Mouse (Mus musculus): Measurements from ENCODE around the gene Lsm14b. TPM values are rescaled to one million over a fixed set of nuclear protein-coding genes. Genes with fewer than 3 reads are reported as not detected.

Lsm14b gene
- polyA plus RNA-seq, 1 experiment = 55.6 TPM

GRCm38 (mm10) chr2:180042256-180042857 is 17.6 kb downstream of the Lsm14b start, which contains the start of the genes Psma7 and Ss18l1:
Gene Psma7, minus strand, starts transcription at chr2:180042433.
Gene Ss18l1, plus strand, starts transcription at chr2:180042509.
- peaks cover 5% of the 10 kb centered on the region for H3K4me1 ChIP-seq (ENCODE audit: control insufficient read depth, insufficient read depth, low read length)
- TF ChIP-seq CTCF (IDR thresholded peaks at IDR 0.05; ENCODE audit: low read depth, low read length) (no peak), POLR2A (IDR thresholded peaks at IDR 0.05; ENCODE audit: insufficient read depth, low read length) (peak; percentile 74)
- no peaks in the 10 kb centered on the region for H3K27me3 ChIP-seq (ENCODE audit: control insufficient read depth, insufficient read depth, low read length, poor library complexity, severe bottlenecking)
- H3K9me3 ChIP-seq (replicated peaks; ENCODE audit: control insufficient read depth, insufficient read depth, low read length, poor library complexity, severe bottlenecking) = no peaks in the 10 kb centered on the region
- H3K4me3 ChIP-seq (ENCODE audit: low read depth, low read length) = peak within 1 kb of the TSS; percentile 82
- H3K27ac ChIP-seq (ENCODE audit: insufficient read depth, low read length) = peak within 1 kb of the TSS; percentile 46; the same call in 1 of the 2 replicates
- peaks cover 9% of the 10 kb centered on the region for H3K36me3 ChIP-seq (ENCODE audit: control insufficient read depth, insufficient read depth, low read length, poor library complexity, severe bottlenecking)
- peak within 1 kb of the TSS; percentile 92 for H3K9ac ChIP-seq (ENCODE audit: low read depth, poor library complexity, severe bottlenecking)

GRCm38 (mm10) chr2:180042858-180043515 is 18.2 kb downstream of the Lsm14b start:
- Histone ChIP-seq H3K36me3 (ENCODE audit: control insufficient read depth, insufficient read depth, low read length, poor library complexity, severe bottlenecking) (peaks cover 5% of the 10 kb centered on the region), H3K27ac (ENCODE audit: insufficient read depth, low read length) (no peak overlapping the region), H3K4me1 (ENCODE audit: control insufficient read depth, insufficient read depth, low read length) (peaks cover 5% of the 10 kb centered on the region), H3K9me3 (replicated peaks; ENCODE audit: control insufficient read depth, insufficient read depth, low read length, poor library complexity, severe bottlenecking) (no peaks in the 10 kb centered on the region), H3K4me3 (ENCODE audit: low read depth, low read length) (peak overlapping the region; percentile 82), H3K9ac (ENCODE audit: low read depth, poor library complexity, severe bottlenecking) (peak overlapping the region; percentile 92), H3K27me3 (ENCODE audit: control insufficient read depth, insufficient read depth, low read length, poor library complexity, severe bottlenecking) (no peaks in the 10 kb centered on the region)
- TF ChIP-seq EP300 (IDR thresholded peaks at IDR 0.05; ENCODE audit: insufficient read depth, low read depth, low read length) (no peak), POLR2A (IDR thresholded peaks at IDR 0.05; ENCODE audit: insufficient read depth, low read length) (no peak), CTCF (IDR thresholded peaks at IDR 0.05; ENCODE audit: low read depth, low read length) (no peak)

GRCm38 (mm10) chr2:180045283-180045682 is 20.5 kb downstream of the Lsm14b start:
- H3K9me3 ChIP-seq (replicated peaks; ENCODE audit: control insufficient read depth, insufficient read depth, low read length, poor library complexity, severe bottlenecking) = no peaks in the 10 kb centered on the region
- no peak for TF ChIP-seq POLR2A (IDR thresholded peaks at IDR 0.05; ENCODE audit: insufficient read depth, low read length)
- peak; percentile 39 for TF ChIP-seq CTCF (IDR thresholded peaks at IDR 0.05; ENCODE audit: low read depth, low read length)
- no peak for TF ChIP-seq EP300 (IDR thresholded peaks at IDR 0.05; ENCODE audit: insufficient read depth, low read depth, low read length)
- H3K9ac ChIP-seq (ENCODE audit: low read depth, poor library complexity, severe bottlenecking) = no peak overlapping the region
- peaks cover 5% of the 10 kb centered on the region for H3K4me1 ChIP-seq (ENCODE audit: control insufficient read depth, insufficient read depth, low read length)
- no peak overlapping the region for H3K4me3 ChIP-seq (ENCODE audit: low read depth, low read length)
- no peaks in the 10 kb centered on the region for H3K36me3 ChIP-seq (ENCODE audit: control insufficient read depth, insufficient read depth, low read length, poor library complexity, severe bottlenecking)
- no peaks in the 10 kb centered on the region for H3K27me3 ChIP-seq (ENCODE audit: control insufficient read depth, insufficient read depth, low read length, poor library complexity, severe bottlenecking)
- no peak overlapping the region for H3K27ac ChIP-seq (ENCODE audit: insufficient read depth, low read length)

GRCm38 (mm10) chr2:180047580-180047979 is 22.8 kb downstream of the Lsm14b start:
- Histone ChIP-seq H3K36me3 (ENCODE audit: control insufficient read depth, insufficient read depth, low read length, poor library complexity, severe bottlenecking) (no peaks in the 10 kb centered on the region), H3K27ac (ENCODE audit: insufficient read depth, low read length) (no peak overlapping the region), H3K9ac (ENCODE audit: low read depth, poor library complexity, severe bottlenecking) (no peak overlapping the region), H3K27me3 (ENCODE audit: control insufficient read depth, insufficient read depth, low read length, poor library complexity, severe bottlenecking) (no peaks in the 10 kb centered on the region), H3K9me3 (replicated peaks; ENCODE audit: control insufficient read depth, insufficient read depth, low read length, poor library complexity, severe bottlenecking) (no peaks in the 10 kb centered on the region), H3K4me3 (ENCODE audit: low read depth, low read length) (no peak overlapping the region), H3K4me1 (ENCODE audit: control insufficient read depth, insufficient read depth, low read length) (no peaks in the 10 kb centered on the region)
- TF ChIP-seq POLR2A (IDR thresholded peaks at IDR 0.05; ENCODE audit: insufficient read depth, low read length) = no peak
- TF ChIP-seq EP300 (IDR thresholded peaks at IDR 0.05; ENCODE audit: insufficient read depth, low read depth, low read length) = no peak
- no peak for TF ChIP-seq CTCF (IDR thresholded peaks at IDR 0.05; ENCODE audit: low read depth, low read length)

GRCm38 (mm10) chr2:180047980-180048635 is 23.3 kb downstream of the Lsm14b start:
- Histone ChIP-seq H3K27ac (ENCODE audit: insufficient read depth, low read length) (no peak overlapping the region), H3K4me3 (ENCODE audit: low read depth, low read length) (no peak overlapping the region), H3K36me3 (ENCODE audit: control insufficient read depth, insufficient read depth, low read length, poor library complexity, severe bottlenecking) (no peaks in the 10 kb centered on the region), H3K4me1 (ENCODE audit: control insufficient read depth, insufficient read depth, low read length) (no peaks in the 10 kb centered on the region), H3K9me3 (replicated peaks; ENCODE audit: control insufficient read depth, insufficient read depth, low read length, poor library complexity, severe bottlenecking) (no peaks in the 10 kb centered on the region), H3K9ac (ENCODE audit: low read depth, poor library complexity, severe bottlenecking) (no peak overlapping the region), H3K27me3 (ENCODE audit: control insufficient read depth, insufficient read depth, low read length, poor library complexity, severe bottlenecking) (no peaks in the 10 kb centered on the region)
- TF ChIP-seq POLR2A (IDR thresholded peaks at IDR 0.05; ENCODE audit: insufficient read depth, low read length) (no peak), CTCF (IDR thresholded peaks at IDR 0.05; ENCODE audit: low read depth, low read length) (no peak), EP300 (IDR thresholded peaks at IDR 0.05; ENCODE audit: insufficient read depth, low read depth, low read length) (no peak)

- Histone ChIP-seq H3K36me3 (ENCODE audit: control insufficient read depth, insufficient read depth, low read length, poor library complexity, severe bottlenecking) (no peaks in the 10 kb centered on the region), H3K9ac (ENCODE audit: low read depth, poor library complexity, severe bottlenecking) (no peak overlapping the region), H3K27me3 (ENCODE audit: control insufficient read depth, insufficient read depth, low read length, poor library complexity, severe bottlenecking) (no peaks in the 10 kb centered on the region), H3K4me1 (ENCODE audit: control insufficient read depth, insufficient read depth, low read length) (no peaks in the 10 kb centered on the region), H3K9me3 (replicated peaks; ENCODE audit: control insufficient read depth, insufficient read depth, low read length, poor library complexity, severe bottlenecking) (no peaks in the 10 kb centered on the region), H3K27ac (ENCODE audit: insufficient read depth, low read length) (no peak overlapping the region), H3K4me3 (ENCODE audit: low read depth, low read length) (no peak overlapping the region)
- TF ChIP-seq POLR2A (IDR thresholded peaks at IDR 0.05; ENCODE audit: insufficient read depth, low read length) (no peak), CTCF (IDR thresholded peaks at IDR 0.05; ENCODE audit: low read depth, low read length) (peak; percentile 92)
These were observed 26.2 kb downstream of the Lsm14b start for GRCm38 (mm10) chr2:180050986-180051385.

Data from ES-Bruce4 (cell line).